Mouse (Mus musculus) frontal cortex, adult 2 months (tissue): ENCODE measurements around the gene Amfr. TPM values are rescaled to one million over a fixed set of nuclear protein-coding genes. Genes with fewer than 3 reads are reported as not detected.
A peak's percentile ranks its signal among the peaks of the same experiment; 100 is the strongest.

Experiments used
- DNase-seq, 2 experiments: peaks; one replicate each; pipeline ENCODE4 v3.0.0; 2022; ENCODE audit warnings: low spot score in 1 of 2; ENCODE audit errors: extremely low spot score in 1 of 2
- polyA plus RNA-seq: library from polyadenylated mRNA; depleted of rRNA; stranded (reverse); fragments of >200 nt; gene quantifications from 2 replicates; pipeline ENCODE4 v1.2.3, GENCODE M21; 2012

Gene Amfr
- polyA plus RNA-seq, 1 experiment, result 113 TPM

- peak in 1 of 2 experiments; percentile 64 for DNase-seq
These were observed 28.8 kb downstream of the Amfr start for GRCm38 (mm10) chr8:93983827-93984226.

GRCm38 (mm10) chr8:93981679-93982215 lies 30.9 kb downstream of the Amfr start:
- no peak for DNase-seq

- no peak for DNase-seq
These were observed 32.5 kb downstream of the Amfr start for GRCm38 (mm10) chr8:93980141-93980540.

- no peak for DNase-seq
These were observed 36.0 kb downstream of the Amfr start for GRCm38 (mm10) chr8:93976446-93977211.

- DNase-seq, result no peak
These were observed 37.3 kb downstream of the Amfr start for GRCm38 (mm10) chr8:93975358-93975757.

- DNase-seq, result no peak
These were observed 37.9 kb downstream of the Amfr start for GRCm38 (mm10) chr8:93974602-93975186.

GRCm38 (mm10) chr8:93973831-93974375 lies 38.7 kb downstream of the Amfr start:
- no peak for DNase-seq

- DNase-seq, result peak in 1 of 2 experiments; percentile 47
These were observed 39.5 kb downstream of the Amfr start for GRCm38 (mm10) chr8:93972971-93973734.

GRCm38 (mm10) chr8:93972211-93972610 lies 40.4 kb downstream of the Amfr start:
- DNase-seq, result no peak

- no peak for DNase-seq
These were observed 41.2 kb downstream of the Amfr start for GRCm38 (mm10) chr8:93971451-93971850.

- no peak for DNase-seq
These were observed 42.9 kb downstream of the Amfr start for GRCm38 (mm10) chr8:93969626-93970340.

GRCm38 (mm10) chr8:93968293-93968692 lies 44.3 kb downstream of the Amfr start:
- no peak for DNase-seq

- no peak for DNase-seq
These were observed 51.7 kb downstream of the Amfr start for GRCm38 (mm10) chr8:93960909-93961308.

GRCm38 (mm10) chr8:93958402-93958801 lies 54.2 kb downstream of the Amfr start:
- no peak for DNase-seq

- DNase-seq, result no peak
These were observed 60.1 kb downstream of the Amfr start for GRCm38 (mm10) chr8:93952511-93952910.

GRCm38 (mm10) chr8:93950133-93950532 lies 62.5 kb downstream of the Amfr start:
- no peak for DNase-seq

GRCm38 (mm10) chr8:93946397-93946796 lies 66.2 kb downstream of the Amfr start:
- no peak for DNase-seq

- DNase-seq, result no peak
These were observed 66.9 kb downstream of the Amfr start for GRCm38 (mm10) chr8:93945781-93946180.

GRCm38 (mm10) chr8:93941636-93942054 lies 71.0 kb downstream of the Amfr start:
- DNase-seq, result no peak
